Mouse (Mus musculus): ENCODE data around the gene Rcan3. TPM values are rescaled to one million over a fixed set of nuclear protein-coding genes. Genes with fewer than 3 reads are reported as not detected.

Rcan3 gene
- polyA plus RNA-seq, 1 experiment from 2014 or later = 18.6 TPM

DNA sequence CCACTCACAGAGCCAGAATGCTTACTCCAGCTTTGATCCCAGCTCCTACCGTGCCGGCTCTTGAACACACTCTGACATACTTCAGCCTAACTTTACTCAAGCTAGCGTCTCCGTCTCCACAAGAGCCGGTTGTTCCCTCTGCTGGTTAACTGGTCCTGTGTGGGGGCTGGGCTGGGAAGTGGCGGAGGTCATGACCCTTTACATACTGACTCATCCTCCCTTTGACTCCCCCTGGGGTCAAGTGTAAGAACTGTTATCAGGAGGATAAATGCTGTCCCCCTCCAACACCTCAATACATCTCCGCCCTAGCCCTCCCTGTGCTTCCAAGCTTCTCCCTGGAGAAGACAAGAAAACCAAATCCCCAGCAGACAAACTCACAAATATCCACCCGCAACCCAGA, 52.3 kb downstream of the Rcan3 start:
- H3K9me3 ChIP-seq = no peaks in the 10 kb centered on the region
- no peak overlapping the region for H3K9ac ChIP-seq
- H3K4me2 ChIP-seq = no peak overlapping the region
- H3K4me1 ChIP-seq = peaks cover 5% of the 10 kb centered on the region; the same call in 1 of the 2 replicates
- H3K27me3 ChIP-seq = peaks cover 3% of the 10 kb centered on the region; the same call in 1 of the 2 replicates
- no peak overlapping the region for H3K27ac ChIP-seq
- ATAC-seq (ENCODE audit: low FRiP score) = no peak
- no peaks in the 10 kb centered on the region for H3K36me3 ChIP-seq (replicated peaks)
- H3K4me3 ChIP-seq (replicated peaks) = no peak overlapping the region
- 56% methylated on average over 8 of the region's 8 CpGs for WGBS

- ATAC-seq (ENCODE audit: low FRiP score) = no peak
- no peak overlapping the region for H3K4me3 ChIP-seq (replicated peaks)
- H3K27ac ChIP-seq = no peak overlapping the region
- no peaks in the 10 kb centered on the region for H3K9me3 ChIP-seq
- no peak overlapping the region for H3K4me2 ChIP-seq
- H3K4me1 ChIP-seq = no peaks in the 10 kb centered on the region
- H3K36me3 ChIP-seq (replicated peaks) = no peaks in the 10 kb centered on the region
- WGBS = 84% methylated on average over 11 of the region's 11 CpGs
- H3K9ac ChIP-seq = no peak overlapping the region
- H3K27me3 ChIP-seq = peaks cover 3% of the 10 kb centered on the region; the same call in 1 of the 2 replicates
Measured at GRCm38 (mm10) chr4:135377241-135377640, 56.4 kb downstream of the Rcan3 start.

- no peak overlapping the region for H3K4me2 ChIP-seq
- H3K9ac ChIP-seq = no peak overlapping the region
- no peaks in the 10 kb centered on the region for H3K9me3 ChIP-seq
- H3K27ac ChIP-seq = no peak overlapping the region
- no peak for ATAC-seq (ENCODE audit: low FRiP score)
- no peaks in the 10 kb centered on the region for H3K27me3 ChIP-seq
- no peaks in the 10 kb centered on the region for H3K36me3 ChIP-seq (replicated peaks)
- 67% methylated on average over 3 of the region's 3 CpGs for WGBS
- H3K4me3 ChIP-seq (replicated peaks) = no peak overlapping the region
- no peaks in the 10 kb centered on the region for H3K4me1 ChIP-seq
Measured at GRCm38 (mm10) chr4:135375444-135375843, 58.2 kb downstream of the Rcan3 start.

- ATAC-seq (ENCODE audit: low FRiP score) = no peak
- WGBS = 81% methylated on average over 5 of the region's 5 CpGs
- Histone ChIP-seq H3K9me3 (no peaks in the 10 kb centered on the region), H3K9ac (no peak overlapping the region), H3K27ac (no peak overlapping the region), H3K4me2 (no peak overlapping the region), H3K4me3 (replicated peaks) (no peak overlapping the region), H3K4me1 (no peaks in the 10 kb centered on the region), H3K27me3 (no peaks in the 10 kb centered on the region), H3K36me3 (replicated peaks) (no peaks in the 10 kb centered on the region)
Measured at GRCm38 (mm10) chr4:135373299-135373698, 60.4 kb downstream of the Rcan3 start.

DNA sequence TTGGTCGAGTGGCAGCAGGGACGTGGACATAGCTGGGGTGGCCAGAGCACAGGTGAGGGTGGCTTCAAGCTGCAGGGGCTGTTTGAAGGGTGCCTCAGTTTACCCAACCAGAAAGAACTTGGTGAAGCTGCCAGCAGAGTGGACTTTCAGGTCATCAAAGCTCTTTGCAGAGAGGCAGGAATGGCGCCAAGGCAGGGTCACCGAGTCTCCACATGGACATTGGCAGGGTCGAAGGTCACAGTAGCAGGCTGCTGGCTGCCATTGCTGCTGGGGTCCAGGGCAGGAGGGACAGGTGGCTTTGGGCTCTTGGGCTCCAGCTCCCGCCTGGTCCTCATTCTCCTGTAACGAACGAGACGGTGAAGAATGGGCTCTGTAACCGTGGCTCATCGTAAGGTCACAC, 63.3 kb downstream of the Rcan3 start:
- Histone ChIP-seq H3K4me1 (no peaks in the 10 kb centered on the region), H3K9me3 (no peaks in the 10 kb centered on the region), H3K27ac (no peak overlapping the region), H3K9ac (no peak overlapping the region), H3K4me3 (replicated peaks) (no peak overlapping the region), H3K27me3 (no peaks in the 10 kb centered on the region), H3K4me2 (no peak overlapping the region), H3K36me3 (replicated peaks) (no peaks in the 10 kb centered on the region)
- 80% methylated on average over 11 of the region's 11 CpGs for WGBS
- no peak for ATAC-seq (ENCODE audit: low FRiP score)

- Histone ChIP-seq H3K27ac (no peak overlapping the region), H3K4me1 (0 out of 2 replicates have a peak, but pooled peaks cover 3% of the 10 kb centered on the region), H3K9ac (no peak overlapping the region), H3K36me3 (replicated peaks) (no peaks in the 10 kb centered on the region), H3K4me3 (replicated peaks) (no peak overlapping the region), H3K4me2 (no peak overlapping the region), H3K9me3 (no peaks in the 10 kb centered on the region), H3K27me3 (no peaks in the 10 kb centered on the region)
- WGBS = 30% methylated on average over 6 of the region's 6 CpGs
- no peak for ATAC-seq (ENCODE audit: low FRiP score)
Measured at GRCm38 (mm10) chr4:135362828-135363227, 70.8 kb downstream of the Rcan3 start.

MicroRNAs encoded within 50 kb of the gene (microRNA counts, 519-probe panel; counts per million panel counts)
- microRNA mmu-miR-700 = not detected

Small RNA genes within 50 kb of the gene (microRNA-seq; reads per million reads assigned to microRNA genes)
- 281 reads per million, percentile 62 among the genes with 10 or more reads in this experiment for gene Mir700

Other genes with a start within 250 kb of the Rcan3 start
- gene Clic4, start 161.0 kb downstream of the Rcan3 start, polyA plus RNA-seq (2016; fragmentation: Nextera tagmentation; extraction: Ambion mirVana) = 205 and 221 TPM in 2 replicates
- gene Srrm1, start 80.5 kb downstream of the Rcan3 start, polyA plus RNA-seq (2016; fragmentation: Nextera tagmentation; extraction: Ambion mirVana) = 272 and 275 TPM in 2 replicates
- 0.63 and 1.1 TPM in 2 replicates for gene Ncmap, start 35.6 kb downstream of the Rcan3 start, polyA plus RNA-seq (2016; fragmentation: Nextera tagmentation; extraction: Ambion mirVana)
- 0.19 and 0.36 TPM in 2 replicates for gene Stpg1, start 60.9 kb upstream of the Rcan3 start, polyA plus RNA-seq (2016; fragmentation: Nextera tagmentation; extraction: Ambion mirVana)
- 2.1 and 4.3 TPM in 2 replicates for gene Nipal3, start 61.2 kb upstream of the Rcan3 start, polyA plus RNA-seq (2016; fragmentation: Nextera tagmentation; extraction: Ambion mirVana)
- gene Grhl3, start 139.8 kb upstream of the Rcan3 start, polyA plus RNA-seq (2016; fragmentation: Nextera tagmentation; extraction: Ambion mirVana) = 1.9 and 2.8 TPM in 2 replicates